Mouse (Mus musculus) heart, adult 9 months (tissue): ENCODE data around the gene Dpf2.

ENCODE experiments used
- DNase-seq, 2 experiments: peaks; one replicate each; pipeline ENCODE4 v3.0.0; 2022; ENCODE audit warnings: low spot score in 2 of 2

Dpf2 gene

DNA sequence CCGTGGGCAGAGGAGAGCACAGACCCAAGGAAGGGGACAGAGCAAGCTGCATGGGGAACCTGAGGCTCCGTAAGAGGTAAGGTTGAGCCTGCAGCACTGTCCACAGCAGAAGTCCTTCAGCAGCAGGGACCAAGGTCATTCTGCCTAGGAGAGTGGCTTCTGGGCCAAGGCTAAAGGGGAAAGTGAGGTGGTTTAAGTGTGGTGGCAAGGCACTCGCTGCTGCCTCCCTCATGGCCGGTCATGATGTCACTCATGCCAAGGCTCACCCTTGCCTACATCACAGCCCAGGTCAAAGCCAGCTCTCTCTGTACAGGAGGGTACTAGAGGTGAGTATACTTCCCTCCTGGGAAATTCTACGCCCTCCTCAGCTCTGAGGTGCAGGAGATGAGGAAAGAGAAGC lies 49.0 kb downstream of the Dpf2 start:
- no peak for DNase-seq

DNA sequence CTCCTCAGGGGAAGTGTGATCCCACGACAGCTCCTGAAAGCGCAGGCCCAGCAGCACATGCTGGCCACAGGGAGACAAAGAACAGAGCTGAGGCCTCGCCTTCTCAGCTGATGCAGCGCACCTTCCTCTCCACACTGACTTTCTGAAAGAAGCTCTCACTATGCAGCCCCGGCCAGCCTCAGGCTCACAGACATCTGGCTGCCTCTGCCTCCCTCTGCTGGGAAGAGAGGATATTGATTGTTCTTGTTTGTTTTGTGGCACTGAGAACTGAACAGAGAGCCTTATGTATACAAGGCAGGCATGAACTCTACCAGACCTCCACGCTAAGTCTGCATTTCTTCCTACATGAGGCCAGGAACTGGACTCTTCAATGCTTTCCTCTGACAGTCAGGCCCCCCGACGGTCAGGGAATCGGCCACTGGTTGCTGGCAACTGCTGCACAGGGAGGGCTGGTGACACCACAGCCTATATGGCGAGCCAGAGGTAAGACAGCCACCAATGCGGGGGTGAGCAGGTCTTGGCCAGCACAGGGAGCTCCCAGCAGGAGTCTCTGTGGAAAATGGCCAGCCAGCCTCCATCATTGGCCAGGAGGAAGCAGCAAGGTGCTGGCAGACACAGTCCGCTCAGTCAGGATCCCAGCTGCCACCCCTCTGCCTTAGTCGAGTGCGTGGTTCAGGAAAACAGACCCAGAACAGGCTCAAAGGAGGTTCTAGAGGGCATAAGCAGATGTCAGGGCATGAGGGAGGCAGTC lies 50.3 kb downstream of the Dpf2 start:
- DNase-seq: no peak

- no peak for DNase-seq
These were observed 56.2 kb downstream of the Dpf2 start for GRCm38 (mm10) chr19:5856604-5857003.

DNA sequence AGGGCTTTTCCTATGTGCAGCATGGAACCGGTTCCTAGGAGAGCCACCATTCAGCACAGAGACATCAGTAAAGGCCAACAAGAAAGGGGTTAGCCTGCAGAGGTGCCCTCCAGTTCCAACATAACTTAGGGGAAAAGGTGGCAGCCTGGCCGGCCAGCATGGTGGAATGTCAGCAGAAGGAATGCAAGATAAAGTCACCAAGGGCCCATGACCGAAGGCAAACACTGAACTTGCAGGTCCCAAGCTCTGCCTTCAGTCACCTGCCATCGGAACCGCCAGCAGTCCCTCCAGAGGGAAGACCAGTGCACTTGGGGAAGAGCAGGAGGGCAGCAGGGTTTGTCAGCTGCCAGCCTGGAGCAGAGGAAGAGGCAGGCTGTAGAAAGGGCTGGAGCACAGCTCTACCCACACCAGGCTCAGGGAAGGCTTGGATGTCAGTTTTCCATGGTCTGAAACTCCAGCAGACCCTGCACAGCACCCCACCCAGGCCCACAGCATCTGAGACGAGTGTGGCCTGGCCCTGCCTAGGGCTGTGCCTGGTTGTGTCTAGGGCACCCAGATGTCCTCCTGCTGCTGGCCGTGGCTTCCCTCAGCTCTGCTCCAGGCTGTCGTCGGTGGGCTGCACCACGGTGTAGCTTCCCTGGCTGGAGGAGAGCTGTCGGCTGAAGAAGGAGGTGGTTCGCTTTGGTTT lies 60.6 kb downstream of the Dpf2 start:
- DNase-seq: no peak

- peak in 1 of 2 experiments; percentile 65 for DNase-seq
These were observed 61.3 kb downstream of the Dpf2 start for GRCm38 (mm10) chr19:5851481-5851971.

- DNase-seq: no peak
These were observed 62.0 kb downstream of the Dpf2 start for GRCm38 (mm10) chr19:5850860-5851259.

DNA sequence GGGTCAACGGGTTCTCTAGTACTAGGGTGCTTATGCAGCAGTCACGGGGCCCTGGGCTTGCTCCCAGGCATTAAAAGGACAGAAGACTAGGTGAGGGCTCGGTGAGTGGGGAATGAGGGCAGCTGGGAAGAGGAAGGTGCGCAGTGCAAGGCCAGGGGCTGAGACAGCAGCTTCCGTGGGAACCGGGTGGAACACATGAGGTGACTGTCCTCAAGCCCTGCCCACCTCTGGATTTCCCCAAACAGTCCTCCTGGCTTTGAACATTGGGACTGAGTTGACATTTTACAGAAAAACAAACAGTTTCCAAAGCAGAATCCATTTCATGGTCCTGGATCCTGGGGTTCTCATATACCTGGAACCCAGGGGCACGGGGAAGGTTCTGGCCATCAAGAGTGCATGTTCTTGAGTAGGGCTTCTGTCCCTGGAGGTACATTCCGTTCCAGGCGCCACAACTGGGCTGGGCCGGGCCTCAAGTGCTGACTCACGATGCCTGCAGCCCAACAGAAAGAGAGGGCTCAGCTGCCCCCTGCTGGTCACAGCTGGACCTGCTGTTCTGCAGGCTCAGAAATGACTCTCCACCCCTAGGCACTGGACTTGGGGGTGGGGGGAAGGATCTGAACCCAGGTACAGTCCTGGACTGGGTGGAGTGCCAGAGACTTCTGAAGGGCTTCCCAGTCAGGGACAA lies 62.8 kb downstream of the Dpf2 start:
- DNase-seq: peak; percentile 94 to 96

GRCm38 (mm10) chr19:5848826-5849672 lies 63.8 kb downstream of the Dpf2 start:
- peak; percentile 78 for DNase-seq

DNA sequence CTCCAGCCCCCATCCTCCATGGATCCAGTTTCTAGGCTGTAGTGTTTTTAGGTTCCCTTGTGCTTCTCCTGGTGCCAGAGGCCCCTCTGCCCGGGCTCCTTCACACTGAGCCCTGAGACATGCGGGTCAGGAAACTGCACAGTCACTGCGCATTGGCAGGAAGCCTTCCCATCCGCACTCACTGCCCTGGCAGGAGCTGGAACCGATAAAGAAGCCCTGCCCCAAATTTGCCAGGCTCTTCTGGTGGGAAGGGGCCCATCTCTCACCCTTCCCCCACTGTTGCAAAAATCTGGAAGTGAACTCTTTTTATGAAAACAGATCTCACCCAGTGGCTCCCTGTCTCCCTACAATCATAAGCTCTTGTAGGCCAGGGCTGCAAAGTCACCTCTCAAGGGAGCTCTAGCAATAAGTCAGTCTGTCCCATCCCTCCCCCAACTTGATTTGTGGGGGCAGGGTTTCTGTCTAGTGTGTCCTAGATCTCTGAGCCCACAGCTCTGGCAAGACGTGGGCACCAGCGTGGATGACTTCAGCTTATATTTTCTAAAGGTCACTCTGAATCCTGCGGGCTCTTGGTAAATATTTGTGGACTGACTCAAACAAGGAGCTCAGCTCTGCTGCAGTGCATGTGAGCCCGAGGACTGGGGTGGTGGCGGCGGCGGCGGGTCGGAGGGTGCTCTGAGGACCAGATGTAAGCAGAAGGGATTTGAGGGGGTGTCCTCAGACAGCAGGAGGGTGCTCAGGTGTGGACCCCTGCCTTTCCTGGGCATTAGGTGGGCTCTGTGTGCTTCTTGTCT lies 64.6 kb downstream of the Dpf2 start:
- DNase-seq: peak; percentile 83 to 87

- DNase-seq: peak in 1 of 2 experiments; percentile 54
These were observed 65.5 kb downstream of the Dpf2 start for GRCm38 (mm10) chr19:5847306-5847796.

DNA sequence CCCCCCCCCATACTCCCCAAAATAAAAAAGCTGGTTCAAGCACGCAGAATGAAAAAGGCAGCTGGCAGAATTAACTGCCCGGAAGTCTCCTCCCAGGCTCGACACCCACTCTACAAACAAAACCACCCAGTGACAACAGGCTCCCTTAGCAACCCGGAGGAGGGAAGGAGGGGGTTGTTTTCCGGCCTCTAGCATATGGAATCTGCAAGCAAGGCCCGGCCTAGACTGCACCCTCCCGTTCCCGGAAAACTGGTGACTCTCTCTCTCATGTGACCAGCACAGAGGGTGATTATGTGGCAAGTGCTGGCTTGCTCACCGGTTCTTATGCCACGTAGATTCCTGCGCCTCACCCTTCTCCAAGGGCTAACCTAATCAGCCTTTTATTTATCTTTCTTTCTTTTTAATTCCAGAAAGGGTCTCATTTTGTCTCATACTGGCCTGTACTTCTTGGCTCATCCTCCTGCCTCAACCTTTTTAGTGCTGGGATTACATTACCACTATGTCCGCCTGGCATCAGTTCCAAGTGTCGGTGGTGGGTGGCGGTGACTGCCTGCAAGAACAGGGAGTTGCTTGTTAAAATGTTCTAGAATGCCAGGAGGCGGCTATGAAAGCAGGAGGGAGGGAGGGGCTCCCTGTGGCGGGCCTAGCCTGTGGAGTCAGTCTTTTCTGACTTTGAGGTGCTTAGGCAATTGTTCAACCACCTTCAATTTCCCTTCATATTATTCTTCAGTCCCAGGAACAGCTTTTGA lies 66.1 kb downstream of the Dpf2 start:
- DNase-seq: peak; percentile 96 to 97
